Mouse (Mus musculus): ENCODE data around the gene Olfr361. TPM values are rescaled to one million over a fixed set of nuclear protein-coding genes. Genes with fewer than 3 reads are reported as not detected.
"Not testable (repeated sequence)": the region's sequence is repeated elsewhere in the genome, so short reads cannot be mapped to it uniquely, and the experiment has no call there.

The Olfr361 gene
- not detected in 2 replicates for total RNA-seq (2017)

DNA sequence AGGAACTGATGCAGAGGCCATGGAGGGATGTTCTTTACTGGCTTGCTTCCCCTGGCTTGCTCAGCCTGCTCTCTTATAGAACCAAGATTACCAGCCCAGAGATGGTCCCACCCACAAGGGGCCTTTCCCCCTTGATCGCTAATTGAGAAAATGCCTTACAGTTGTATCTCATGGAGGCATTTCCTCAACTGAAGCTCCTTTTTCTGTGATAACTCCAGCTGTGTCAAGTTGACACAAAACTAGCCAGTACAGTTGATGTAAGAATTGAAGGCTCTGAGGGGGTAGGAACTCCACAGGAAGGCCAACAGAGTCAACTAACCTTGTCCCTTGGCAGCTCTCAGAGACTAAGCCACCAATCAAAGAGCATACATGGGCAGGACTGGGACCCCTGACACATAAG lies at the start of gene Olfr361:
Olfr361 (minus strand) TSS at position 101 of the 400 bp plus-strand sequence.
- not testable (repeated sequence) for ATAC-seq (ENCODE audit: extremely low read depth, insufficient number of reproducible peaks, low FRiP score, poor library complexity, severe bottlenecking)

DNA sequence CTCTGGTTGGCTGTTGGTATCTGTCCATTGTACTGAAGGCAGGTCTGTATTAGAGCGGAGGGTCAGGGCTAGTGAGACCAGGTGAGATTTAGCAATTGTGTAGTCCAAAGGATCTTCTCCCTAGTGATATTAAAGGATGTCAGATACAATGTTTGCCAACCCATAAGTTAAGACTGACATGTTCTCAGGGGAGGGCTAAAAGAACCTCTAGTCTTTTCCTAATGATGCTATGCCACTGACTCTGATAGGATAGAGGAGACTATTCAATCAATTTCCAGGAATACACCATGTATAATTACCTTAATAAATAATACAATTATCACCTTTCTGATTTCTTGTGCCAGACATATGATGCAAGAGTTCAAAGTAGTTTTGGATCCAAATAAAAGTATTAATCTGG lies 28.7 kb upstream of the Olfr361 start, which contains the start of gene Olfr362:
Olfr362 (minus strand) TSS at position 101 of the 400 bp plus-strand sequence.
- no peak for ATAC-seq (ENCODE audit: extremely low read depth, insufficient number of reproducible peaks, low FRiP score, poor library complexity, severe bottlenecking)

- no peak for ATAC-seq (ENCODE audit: extremely low read depth, insufficient number of reproducible peaks, low FRiP score, poor library complexity, severe bottlenecking)
Measured at GRCm38 (mm10) chr2:37065446-37065845, 23.6 kb downstream of the Olfr361 start, which contains the start of gene Olfr360. Gene Olfr360 (plus strand): TSS chr2:37065746.

Other genes starting within 250 kb of the Olfr361 start
- gene Olfr350, start 243.0 kb downstream of the Olfr361 start, total RNA-seq (2017) = not detected in 2 replicates
- gene Olfr351, start 226.6 kb downstream of the Olfr361 start, total RNA-seq (2017) = not detected in 2 replicates
- gene Olfr352, start 220.8 kb downstream of the Olfr361 start, total RNA-seq (2017) = not detected in 2 replicates
- gene Olfr353, start 196.4 kb downstream of the Olfr361 start, total RNA-seq (2017) = not detected in 2 replicates
- not detected in 2 replicates for gene Olfr354, start 183.6 kb downstream of the Olfr361 start, total RNA-seq (2017)
- gene Olfr355, start 160.4 kb downstream of the Olfr361 start, total RNA-seq (2017) = not detected in 2 replicates
- not detected in 2 replicates for gene Olfr356, start 152.2 kb downstream of the Olfr361 start, total RNA-seq (2017)
- gene Olfr357, start 95.5 kb downstream of the Olfr361 start, total RNA-seq (2017) = not detected in 2 replicates
- not detected in 2 replicates for gene Olfr358, start 80.0 kb downstream of the Olfr361 start, total RNA-seq (2017)
- not detected in 2 replicates for gene Olfr360, start 23.5 kb downstream of the Olfr361 start, total RNA-seq (2017)
- gene Olfr362, start 28.6 kb upstream of the Olfr361 start, total RNA-seq (2017) = not detected in 2 replicates
- not detected in 2 replicates for gene Olfr364-ps1, start 50.0 kb upstream of the Olfr361 start, total RNA-seq (2017)
- gene Olfr365, start 98.9 kb upstream of the Olfr361 start, total RNA-seq (2017) = 0.12 TPM in 1 of 2 replicates, not detected in the other
- 0.12 TPM in 1 of 2 replicates, not detected in the other for gene Olfr366, start 122.3 kb upstream of the Olfr361 start, total RNA-seq (2017)
- gene Olfr368, start 237.2 kb upstream of the Olfr361 start, total RNA-seq (2017) = not detected in 2 replicates

All from neutrophil, adult 5-6 weeks (primary cell).